Mouse (Mus musculus) heart, postnatal 0 days (tissue): ENCODE measurements around the gene Sh3rf1. TPM values are rescaled to one million over a fixed set of nuclear protein-coding genes. Genes with fewer than 3 reads are reported as not detected.

Source experiments
- ATAC-seq: fragments of 200-750 bp; cut with Nextera tagmentation; 2 replicates; pipeline ENCODE4 v1.8.0; 2017; ENCODE audit warnings: low read depth, moderate number of reproducible peaks, moderate library complexity; ENCODE audit not compliant: insufficient read depth
- DNase-seq: peaks from one replicate; pipeline ENCODE4 v3.0.0-alpha.2; 2016; ENCODE audit warnings: low spot score
- H3K27ac ChIP-seq: fragments of 300-500 bp; sonication (generic); 2 replicates; pipeline ENCODE4 v1.5.1; 2014; ENCODE audit warnings: low read depth, mild to moderate bottlenecking
- H3K27me3 ChIP-seq: fragments of 300-500 bp; sonication (generic); 2 replicates; pipeline ENCODE4 v1.6.1; 2014; ENCODE audit warnings: low read length, mixed read lengths; ENCODE audit not compliant: control insufficient read depth, insufficient read depth
- H3K36me3 ChIP-seq: fragments of 300-500 bp; sonication (generic); replicated peaks from 2 replicates; pipeline ENCODE4 v1.6.1; 2014; ENCODE audit warnings: low read length, mixed read lengths; ENCODE audit not compliant: control insufficient read depth, insufficient read depth
- H3K4me1 ChIP-seq: fragments of 300-500 bp; sonication (generic); 2 replicates; pipeline ENCODE4 v1.6.1; 2014; ENCODE audit warnings: antibody characterized with exemption; ENCODE audit not compliant: control insufficient read depth, insufficient read depth
- H3K4me2 ChIP-seq: fragments of 300-500 bp; sonication (generic); 2 replicates; pipeline ENCODE4 v1.6.1; 2014; ENCODE audit warnings: low read depth, mild to moderate bottlenecking, low read length, moderate library complexity
- H3K4me3 ChIP-seq: fragments of 300-500 bp; sonication (generic); 2 replicates; pipeline ENCODE4 v1.5.1; 2014; ENCODE audit warnings: low read depth, low read length
- H3K9ac ChIP-seq: fragments of 300-500 bp; sonication (generic); replicated peaks from 2 replicates; pipeline ENCODE4 v1.6.1; 2014; ENCODE audit warnings: low read depth, low read length, mixed read lengths
- H3K9me3 ChIP-seq: fragments of 300-500 bp; sonication (generic); replicated peaks from 2 replicates; pipeline ENCODE4 v1.6.1; 2016; ENCODE audit warnings: low read length; ENCODE audit not compliant: control insufficient read depth
- CTCF ChIP-seq: IDR thresholded peaks from 2 replicates; pipeline ENCODE4 v1.5.1; 2016; ENCODE audit warnings: antibody characterized with exemption, control low read depth, low read depth
- EP300 ChIP-seq: IDR thresholded peaks from 2 replicates; pipeline ENCODE4 v1.6.1; 2016; ENCODE audit warnings: antibody characterized with exemption, low read depth
- WGBS: fragments of 180-500 bp; shearing (Covaris S2); extraction: QIAGEN DNeasy Blood & Tissue Kit; methylation state at CpG from one replicate; pipeline ENCODE4 v1.1.7; 2014; 5-methylcytosine and 5-hydroxymethylcytosine counted together
- polyA plus RNA-seq: library from polyadenylated mRNA; unstranded; fragments of >200 nt; fragmentation: Nextera tagmentation; extraction: Ambion mirVana; gene quantifications from 2 replicates; pipeline ENCODE4 v1.2.1, GENCODE M21; 2015
- total RNA-seq: library from RNA; depleted of rRNA; stranded (reverse); fragments of >200 nt; gene quantifications from 2 replicates; pipeline ENCODE4 v1.2.3, GENCODE M21; 2014; ENCODE audit warnings: low replicate concordance; rRNA removed

Sh3rf1 gene
- total and polyA plus RNA-seq, 2 experiments from 2014 or later = 2.4 to 8.9 TPM

GRCm38 (mm10) chr8:61435481-61435880 is 211.8 kb downstream of the Sh3rf1 start:
- DNase-seq (no peak), ATAC-seq (no peak)
- H3K27ac ChIP-seq = no peak overlapping the region
- no peaks in the 10 kb centered on the region for H3K27me3 ChIP-seq
- H3K4me1 ChIP-seq = no peaks in the 10 kb centered on the region
- TF ChIP-seq EP300 (no peak), CTCF (no peak)
- WGBS = 72% methylated on average over 5 of the region's 5 CpGs
- H3K4me2 ChIP-seq = no peak overlapping the region
- H3K4me3 ChIP-seq = no peak overlapping the region
- H3K9me3 ChIP-seq = 0 out of 2 replicates have a peak, but pooled peaks cover 2% of the 10 kb centered on the region
- no peaks in the 10 kb centered on the region for H3K36me3 ChIP-seq
- no peak overlapping the region for H3K9ac ChIP-seq

- H3K9me3 ChIP-seq = peaks cover 8% of the 10 kb centered on the region; the same call in 1 of the 2 replicates
- H3K9ac ChIP-seq = no peak overlapping the region
- ATAC-seq (no peak), DNase-seq (no peak)
- no peaks in the 10 kb centered on the region for H3K27me3 ChIP-seq
- no peak overlapping the region for H3K27ac ChIP-seq
- H3K36me3 ChIP-seq = no peaks in the 10 kb centered on the region
- TF ChIP-seq EP300 = no peak
- no peak for TF ChIP-seq CTCF
- no peaks in the 10 kb centered on the region for H3K4me1 ChIP-seq
- 84% methylated on average over 3 of the region's 3 CpGs for WGBS
- H3K4me2 ChIP-seq = no peak overlapping the region
- no peak overlapping the region for H3K4me3 ChIP-seq
Observed at GRCm38 (mm10) chr8:61436147-61436546, 212.5 kb downstream of the Sh3rf1 start.

- Histone ChIP-seq H3K27me3 (no peaks in the 10 kb centered on the region), H3K4me2 (no peak overlapping the region), H3K36me3 (no peaks in the 10 kb centered on the region), H3K9ac (no peak overlapping the region), H3K4me3 (no peak overlapping the region), H3K4me1 (no peaks in the 10 kb centered on the region), H3K27ac (no peak overlapping the region), H3K9me3 (peaks cover 10% of the 10 kb centered on the region; the same call in 1 of the 2 replicates)
- no peak for DNase-seq
- 64% methylated on average over 9 of the region's 9 CpGs for WGBS
- TF ChIP-seq CTCF = no peak
- no peak for TF ChIP-seq EP300
- ATAC-seq = no peak
Observed at GRCm38 (mm10) chr8:61436586-61437304, 213.1 kb downstream of the Sh3rf1 start.

DNA sequence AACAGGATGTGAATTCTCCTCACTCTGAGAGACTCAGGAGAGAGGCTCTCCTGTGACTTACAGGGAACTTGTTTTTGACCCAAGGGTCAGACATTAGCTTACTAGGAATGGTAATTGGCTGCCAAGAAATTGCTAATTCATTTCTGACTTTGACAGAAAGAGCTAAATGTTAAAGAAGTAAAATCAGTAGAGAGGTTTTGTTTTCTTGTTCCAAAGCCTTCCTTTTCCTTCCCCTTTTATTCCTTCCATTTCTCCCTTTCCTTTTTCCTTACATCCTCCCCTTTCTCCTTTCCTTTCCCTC is 213.6 kb downstream of the Sh3rf1 start:
- Histone ChIP-seq H3K9ac (no peak overlapping the region), H3K36me3 (no peaks in the 10 kb centered on the region), H3K4me3 (no peak overlapping the region), H3K9me3 (peaks cover 10% of the 10 kb centered on the region; the same call in 1 of the 2 replicates), H3K4me2 (no peak overlapping the region), H3K27ac (no peak overlapping the region), H3K4me1 (no peaks in the 10 kb centered on the region), H3K27me3 (no peaks in the 10 kb centered on the region)
- ATAC-seq (no peak), DNase-seq (no peak)
- TF ChIP-seq CTCF = no peak
- no peak for TF ChIP-seq EP300

DNA sequence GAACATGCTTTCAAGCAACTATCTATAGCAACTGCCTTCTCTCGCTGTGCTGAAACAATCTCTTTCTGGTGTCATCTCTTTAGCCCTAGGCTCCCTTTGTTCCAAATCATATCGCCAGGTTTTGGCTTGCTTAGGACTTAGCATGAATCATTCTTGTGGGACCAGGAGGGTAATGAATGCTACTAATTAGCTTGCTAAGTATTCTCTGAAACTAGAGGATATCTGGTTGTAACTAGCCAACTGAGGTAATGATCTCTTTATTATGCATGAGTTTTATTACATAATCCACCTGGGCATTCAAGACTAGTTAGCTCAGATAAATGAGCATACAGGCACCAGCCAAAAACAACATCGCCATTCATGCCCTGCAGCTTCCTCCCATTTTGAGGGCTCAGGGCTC is 219.3 kb downstream of the Sh3rf1 start:
- TF ChIP-seq EP300 (no peak), CTCF (no peak)
- H3K27ac ChIP-seq = no peak overlapping the region
- DNase-seq (no peak), ATAC-seq (no peak)
- H3K9me3 ChIP-seq = peaks cover 10% of the 10 kb centered on the region; the same call in 1 of the 2 replicates
- H3K4me3 ChIP-seq = no peak overlapping the region
- WGBS = 89% methylated on average over 3 of the region's 3 CpGs
- no peak overlapping the region for H3K9ac ChIP-seq
- H3K27me3 ChIP-seq = no peaks in the 10 kb centered on the region
- H3K4me1 ChIP-seq = no peaks in the 10 kb centered on the region
- no peaks in the 10 kb centered on the region for H3K36me3 ChIP-seq
- no peak overlapping the region for H3K4me2 ChIP-seq

GRCm38 (mm10) chr8:61444358-61444757 is 220.7 kb downstream of the Sh3rf1 start:
- no peak for ATAC-seq
- Histone ChIP-seq H3K4me2 (no peak overlapping the region), H3K4me3 (no peak overlapping the region), H3K9me3 (peaks cover 10% of the 10 kb centered on the region; the same call in 1 of the 2 replicates), H3K36me3 (no peaks in the 10 kb centered on the region), H3K27me3 (no peaks in the 10 kb centered on the region), H3K4me1 (no peaks in the 10 kb centered on the region), H3K27ac (no peak overlapping the region), H3K9ac (no peak overlapping the region)
- WGBS = 60% methylated on average over 3 of the region's 3 CpGs
- TF ChIP-seq CTCF (no peak), EP300 (no peak)
- no peak for DNase-seq

Other genes with a start within 250 kb of the Sh3rf1 start
- gene Clcn3, start 240.6 kb upstream of the Sh3rf1 start, total RNA-seq = 25.2 and 30.3 TPM in 2 replicates
- gene Clcn3, start 240.6 kb upstream of the Sh3rf1 start, polyA plus RNA-seq = 16.1 and 17.0 TPM in 2 replicates
- 2.1 and 3.1 TPM in 2 replicates for gene Nek1, start 230.7 kb upstream of the Sh3rf1 start, total RNA-seq
- gene Nek1, start 230.7 kb upstream of the Sh3rf1 start, polyA plus RNA-seq = 6.3 and 8.8 TPM in 2 replicates